40 mouse cellular contexts compared by ENCODE assay signal in the genomic region with DNA sequence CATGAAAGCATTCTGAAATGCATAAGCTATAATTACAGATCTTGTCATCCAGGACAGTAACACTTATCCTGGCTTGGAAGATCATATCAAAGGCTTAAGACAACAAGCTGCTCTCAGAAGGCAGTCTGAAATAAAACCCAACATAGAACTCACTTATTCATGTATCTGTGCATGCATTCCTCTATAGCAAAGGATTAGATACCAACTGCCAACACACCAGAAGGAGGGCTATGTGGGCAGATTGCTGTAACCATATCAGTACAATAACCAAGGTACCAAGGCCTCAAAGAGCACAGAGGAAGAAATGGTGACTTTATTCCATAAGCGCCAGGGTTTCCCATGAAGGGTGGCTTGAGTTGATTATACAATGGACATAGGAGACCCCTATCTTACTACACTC. TPM values are rescaled to one million over a fixed set of nuclear protein-coding genes. Genes with fewer than 3 reads are reported as not detected.
"Had no signal": no experiment of that assay in that cellular context is flagged by ENCODE, and none has a peak within 500 bp of the region (broad histone marks: within the 10 kb centered on the region; RNA-seq: fewer than 3 reads in every experiment).

No protein-coding gene starts in this region.

- H3K4me3 ChIP-seq: embryonic facial prominence, embryonic 10.5 days; embryonic facial prominence, embryonic 12.5 days; embryonic facial prominence, embryonic 13.5 days; embryonic facial prominence, embryonic 15.5 days; erythroblast, embryonic 14.5 days; forebrain, embryonic 10.5 days; forebrain, embryonic 12.5 days; forebrain, embryonic 13.5 days; forebrain, embryonic 15.5 days; gastrocnemius, adult 2 months; heart, adult 2 months had no signal

- H3K27me3 ChIP-seq: embryonic facial prominence, embryonic 12.5 days; embryonic facial prominence, embryonic 15.5 days; forebrain, embryonic 15.5 days had no signal

- DNase-seq: cerebellum, adult 18-20 months; cerebellum, adult 2 months; cerebellum, adult 8-10 months; cerebellum, adult 9-10 months; cerebellum, adult 9-11 months; cerebellum, postnatal 10 days; cerebellum, postnatal 14 days; cerebellum, postnatal 25 days; cerebellum, postnatal 36 days; embryo, embryonic 11 days; gastrocnemius, adult 2 months; gastrocnemius, postnatal 10 days; gastrocnemius, postnatal 14 days; gastrocnemius, postnatal 25 days; gastrocnemius, postnatal 36 days; heart, adult 11 months; heart, adult 18-20 months; heart, adult 2 months had no signal

- H3K36me3 ChIP-seq: embryonic facial prominence, embryonic 10.5 days; embryonic facial prominence, embryonic 12.5 days; embryonic facial prominence, embryonic 13.5 days; embryonic facial prominence, embryonic 15.5 days; forebrain, embryonic 10.5 days; forebrain, embryonic 12.5 days; forebrain, embryonic 15.5 days had no signal

- H3K4me2 ChIP-seq: embryonic facial prominence, embryonic 12.5 days; embryonic facial prominence, embryonic 13.5 days; embryonic facial prominence, embryonic 15.5 days; forebrain, embryonic 12.5 days; forebrain, embryonic 13.5 days; forebrain, embryonic 15.5 days had no signal

- H3K27ac ChIP-seq: embryonic facial prominence, embryonic 10.5 days; embryonic facial prominence, embryonic 12.5 days; embryonic facial prominence, embryonic 13.5 days; embryonic facial prominence, embryonic 15.5 days; forebrain, embryonic 10.5 days; forebrain, embryonic 12.5 days; forebrain, embryonic 13.5 days; forebrain, embryonic 15.5 days; gastrocnemius, adult 2 months; heart, adult 2 months had no signal

- ATAC-seq: forebrain, embryonic 13.5 days; forebrain, embryonic 14.5 days; forebrain, embryonic 15.5 days had no signal

- H3K9me3 ChIP-seq: embryonic facial prominence, embryonic 10.5 days; embryonic facial prominence, embryonic 12.5 days; embryonic facial prominence, embryonic 13.5 days; embryonic facial prominence, embryonic 15.5 days; forebrain, embryonic 10.5 days; forebrain, embryonic 12.5 days; forebrain, embryonic 13.5 days; forebrain, embryonic 15.5 days had no signal

- H3K9ac ChIP-seq: embryonic facial prominence, embryonic 12.5 days; embryonic facial prominence, embryonic 13.5 days; embryonic facial prominence, embryonic 15.5 days; forebrain, embryonic 12.5 days; forebrain, embryonic 13.5 days; forebrain, embryonic 15.5 days had no signal

- H3K4me1 ChIP-seq: embryonic facial prominence, embryonic 10.5 days; embryonic facial prominence, embryonic 12.5 days; embryonic facial prominence, embryonic 13.5 days; embryonic facial prominence, embryonic 15.5 days; forebrain, embryonic 10.5 days; forebrain, embryonic 12.5 days; forebrain, embryonic 13.5 days; forebrain, embryonic 15.5 days had no signal

RNA-seq across cellular contexts. Expression of gene Gm5269, which starts 29.7 kb away (rescaled TPM):
- total RNA-seq: common myeloid progenitor, adult 5-6 weeks; gastrocnemius, adult 18-20 months; gastrocnemius, adult 2 months; gastrocnemius, adult 8-10 months; gastrocnemius, postnatal 10 days; gastrocnemius, postnatal 14 days; gastrocnemius, postnatal 25 days; gastrocnemius, postnatal 36 days; gastrocnemius, postnatal 4 days; granulocyte monocyte progenitor cell, adult 5-6 weeks; heart, adult 18-20 months; heart, adult 2 months; heart, adult 8-10 months had no signal
- polyA plus RNA-seq: cerebellum, adult 2 months; cortical plate, adult 2 months; embryonic facial prominence, embryonic 10.5 days; embryonic facial prominence, embryonic 11.5 days; embryonic facial prominence, embryonic 12.5 days; embryonic facial prominence, embryonic 13.5 days; embryonic facial prominence, embryonic 14.5 days; embryonic facial prominence, embryonic 15.5 days; erythroblast, embryonic 14.5 days; forebrain, embryonic 10.5 days; forebrain, embryonic 11.5 days; forebrain, embryonic 12.5 days; forebrain, embryonic 13.5 days; forebrain, embryonic 14.5 days; forebrain, embryonic 15.5 days; frontal cortex, adult 2 months; gonadal fat pad, adult 2 months; heart, adult 2 months had no signal
